Mouse (Mus musculus) embryo, embryonic 10.5 days (tissue): ENCODE data around the gene Myo1d.

Source experiments
- DNase-seq: peaks from one replicate; pipeline ENCODE4 v3.0.0-alpha.2; 2015; ENCODE audit warnings: low spot score

The Myo1d gene

DNA sequence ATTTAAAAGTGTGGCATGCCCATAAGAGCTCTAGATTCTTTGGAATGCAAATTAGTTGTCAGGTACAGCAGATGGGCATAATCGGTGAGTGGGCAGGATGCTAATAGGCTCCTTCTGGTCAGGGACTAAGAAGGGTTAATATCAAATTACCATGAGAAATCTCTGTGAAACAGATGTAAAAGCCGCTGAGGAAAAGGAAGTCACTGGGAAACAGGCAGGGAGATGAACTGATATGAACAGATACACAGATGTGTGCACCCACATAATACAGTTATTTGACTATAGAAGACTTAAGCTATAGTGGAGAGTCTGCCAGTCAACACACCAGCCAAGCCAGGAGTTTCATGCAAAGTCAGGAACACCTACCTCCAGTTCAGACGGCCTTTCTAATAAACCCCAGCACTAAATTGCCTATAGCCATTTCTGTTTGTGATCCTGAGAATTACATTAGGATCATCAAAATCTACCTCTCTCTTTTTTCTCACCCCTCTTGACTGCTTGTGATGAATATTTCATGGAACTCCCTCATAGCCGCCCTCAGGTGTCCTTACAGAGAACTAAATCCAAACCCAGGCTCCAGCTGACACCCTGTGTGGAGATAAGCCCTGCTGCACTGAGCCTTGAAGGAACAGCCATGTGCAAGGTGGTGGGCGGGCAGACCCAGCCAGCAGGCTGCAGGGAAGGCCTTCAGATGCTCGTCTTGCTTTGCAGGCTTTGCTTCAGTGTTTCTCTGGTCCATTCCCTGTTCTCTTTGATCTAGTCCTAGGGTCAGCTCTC lies 164.7 kb downstream of the Myo1d start:
- DNase-seq = no peak

DNA sequence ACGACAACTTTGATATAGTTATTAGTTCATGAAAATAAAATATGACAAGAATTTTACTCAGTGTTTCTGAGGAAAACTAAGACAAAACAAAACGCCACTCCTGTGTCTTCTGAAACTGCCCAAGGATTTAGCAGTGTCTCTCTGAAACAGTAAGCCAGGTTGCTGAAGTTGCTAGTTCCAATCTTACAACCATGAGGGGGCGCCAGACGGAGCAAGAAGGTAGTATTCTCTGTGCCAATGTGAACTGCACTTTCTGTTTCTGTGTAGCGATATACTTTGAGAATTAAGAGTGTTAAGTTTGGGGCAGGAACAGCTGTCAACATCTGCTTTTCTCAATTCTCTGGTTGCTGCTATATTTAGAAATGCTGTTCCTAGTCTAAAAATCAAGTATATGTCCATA lies 165.4 kb downstream of the Myo1d start:
- DNase-seq = peak; percentile 73

DNA sequence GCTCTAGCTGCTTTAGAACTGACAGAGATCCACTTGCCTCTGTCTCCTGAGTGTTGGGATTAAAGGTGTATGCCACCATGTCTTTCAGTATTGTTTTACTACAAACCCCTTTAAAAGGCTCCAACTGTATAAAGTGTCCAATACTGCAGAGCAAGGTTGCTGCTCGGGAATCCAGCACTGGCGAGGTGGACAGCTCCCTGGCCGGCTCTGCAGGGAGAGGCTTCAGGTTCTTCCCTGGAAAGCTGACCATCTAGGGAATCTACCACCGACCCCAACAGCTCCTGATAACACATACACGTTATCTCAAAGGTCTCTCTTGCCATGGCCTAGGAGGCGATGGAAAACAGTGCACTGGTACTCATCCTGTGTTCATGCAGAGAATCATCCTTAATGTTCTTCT lies 166.3 kb downstream of the Myo1d start:
- peak; percentile 72 for DNase-seq

DNA sequence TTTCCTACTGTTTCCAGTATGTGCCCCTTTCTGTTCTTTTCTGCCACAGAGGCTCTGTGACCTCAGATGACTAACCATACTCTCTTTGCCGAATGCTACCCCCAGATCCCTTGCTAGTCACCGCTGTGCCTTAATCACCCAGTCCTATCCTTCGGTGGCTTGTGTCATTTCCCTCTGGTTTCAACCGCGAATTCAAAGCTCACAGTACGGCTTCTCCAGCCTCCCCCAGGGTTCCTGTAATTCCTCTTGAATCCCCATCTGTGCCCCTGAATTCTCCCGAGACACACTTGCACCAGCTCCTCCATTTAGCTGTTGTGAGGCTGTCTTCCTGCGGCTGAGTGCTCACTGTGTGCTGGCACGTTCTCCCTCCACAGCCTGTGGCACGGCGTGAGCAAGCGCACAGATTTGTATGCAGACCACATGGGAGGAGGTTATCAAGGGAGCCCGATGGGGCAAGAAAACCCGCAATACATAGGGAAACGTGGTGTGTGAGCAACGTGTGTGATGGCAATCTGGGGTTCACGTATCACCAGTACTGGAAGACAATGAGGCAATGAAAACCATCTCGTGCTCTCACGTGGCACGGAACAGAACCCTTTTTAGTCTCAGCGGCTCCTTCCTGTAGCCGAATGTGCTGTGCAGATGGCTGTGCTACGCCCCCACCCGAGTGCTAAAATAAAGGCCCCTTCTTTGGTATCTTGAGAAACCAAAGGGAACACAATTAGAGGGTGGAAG lies 177.0 kb downstream of the Myo1d start:
- peak; percentile 68 for DNase-seq

DNA sequence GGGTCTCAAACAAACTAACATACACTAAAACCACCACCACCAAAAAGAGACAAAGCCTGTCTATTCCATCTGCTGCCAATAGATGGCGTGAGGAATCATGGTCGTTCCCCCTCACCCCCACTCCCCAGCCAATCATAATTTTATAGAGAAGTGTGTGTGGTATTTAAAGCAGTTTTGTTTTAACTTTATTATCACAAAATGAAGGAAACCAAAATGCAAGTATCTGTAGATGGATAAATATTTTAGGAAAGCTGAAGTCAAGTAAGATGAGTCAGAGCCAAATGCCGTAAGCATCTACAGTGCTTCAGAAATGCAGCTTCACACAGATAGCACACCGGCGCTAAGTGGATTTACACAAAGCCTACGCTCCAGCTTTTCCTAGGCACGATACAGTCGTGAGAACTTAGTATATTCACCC lies 177.8 kb downstream of the Myo1d start:
- DNase-seq = peak; percentile 77

DNA sequence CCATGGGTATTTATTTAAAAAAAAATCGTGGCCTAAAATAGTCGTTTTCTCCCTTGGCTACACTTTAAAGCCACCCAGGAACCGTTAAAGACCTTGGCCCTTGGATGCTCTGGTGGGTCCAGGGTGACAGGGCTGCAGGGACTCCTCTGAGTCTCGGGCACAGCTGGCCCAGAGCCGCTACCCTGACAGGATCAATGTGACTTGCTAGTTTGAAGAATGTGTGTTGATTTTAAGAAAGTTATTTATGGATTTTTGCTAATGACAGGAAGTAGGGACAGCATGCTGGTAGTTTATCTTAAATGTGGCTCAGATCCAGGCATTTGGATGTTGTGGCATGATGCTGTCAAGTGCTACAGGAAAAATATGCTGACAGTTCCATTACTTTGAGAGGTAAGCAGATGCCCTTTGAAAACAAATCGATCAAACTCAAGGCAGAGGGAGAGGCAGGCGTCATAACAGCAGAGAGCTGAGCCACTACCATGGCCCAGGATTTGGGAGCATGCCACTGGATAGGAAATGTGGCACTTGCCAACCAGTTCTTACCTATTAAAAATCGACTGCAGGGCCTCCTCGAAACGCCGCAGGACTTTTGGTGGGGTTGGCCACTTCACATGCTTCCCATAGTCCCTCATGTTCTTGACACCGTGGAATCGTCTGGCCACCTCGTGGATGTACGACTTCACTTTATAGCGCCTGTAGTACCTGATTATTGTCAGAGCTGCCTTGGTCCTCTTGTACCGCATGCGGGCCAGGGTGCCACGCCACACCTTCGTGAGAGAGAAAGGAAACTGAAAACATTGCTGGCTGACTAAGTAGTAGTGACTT lies 178.6 kb downstream of the Myo1d start:
- DNase-seq = no peak

DNA sequence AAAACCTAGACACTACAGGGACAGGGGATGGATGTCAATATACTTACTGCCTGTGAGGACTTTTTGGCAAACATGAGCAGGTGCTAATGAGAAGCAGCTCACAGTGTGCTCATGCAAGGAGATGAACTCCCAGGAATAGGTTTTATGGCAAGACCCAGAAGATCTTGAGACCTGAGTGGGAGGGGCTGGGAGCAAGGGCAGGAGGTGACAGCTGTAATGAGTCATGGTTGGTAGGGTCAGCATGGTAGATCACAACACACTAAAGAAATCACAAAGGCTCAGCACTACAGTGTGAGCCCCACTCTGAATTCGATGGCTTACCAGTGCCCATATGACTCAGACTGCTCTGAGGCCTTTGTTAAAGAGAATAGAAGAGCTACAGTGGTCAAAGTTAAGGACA lies 184.3 kb downstream of the Myo1d start:
- DNase-seq = no peak

DNA sequence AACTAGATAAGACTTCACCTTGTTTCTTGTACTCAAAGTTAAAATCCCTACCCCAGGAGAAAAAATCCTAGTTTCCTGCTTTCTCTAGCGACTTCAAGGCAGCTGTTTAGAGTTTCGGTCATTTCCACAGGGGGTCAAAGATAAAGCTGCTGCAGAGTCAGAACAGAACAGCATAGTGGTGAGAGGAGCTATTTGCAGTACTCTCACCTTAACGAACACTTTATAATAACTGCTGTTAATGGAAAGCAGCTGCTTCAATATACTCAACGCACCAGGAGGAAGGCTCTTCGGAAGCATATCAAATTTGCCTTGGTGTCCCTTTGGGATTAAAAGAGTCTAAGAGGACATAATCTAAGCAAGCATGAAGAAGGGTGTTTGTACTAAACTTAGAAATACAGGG lies 190.4 kb downstream of the Myo1d start:
- DNase-seq = no peak

DNA sequence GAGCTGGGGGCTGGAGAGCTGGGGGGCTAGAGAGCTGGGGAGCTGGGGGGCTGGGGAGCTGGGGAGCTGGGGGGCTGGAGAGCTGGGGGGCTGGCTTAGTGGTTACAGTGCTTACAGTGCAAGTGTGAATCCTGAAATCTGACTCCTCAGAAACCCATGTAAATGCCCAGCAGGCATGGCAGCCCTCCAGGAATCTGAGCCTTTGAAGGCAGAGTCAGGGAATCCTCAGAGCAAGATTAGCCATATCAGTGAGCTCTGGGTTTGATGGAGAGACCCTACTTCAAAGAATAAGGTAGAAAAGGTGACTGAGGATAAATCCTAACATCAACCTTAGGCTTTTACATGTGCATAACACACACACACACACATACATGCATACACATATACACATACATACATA lies 194.1 kb downstream of the Myo1d start:
- no peak for DNase-seq

DNA sequence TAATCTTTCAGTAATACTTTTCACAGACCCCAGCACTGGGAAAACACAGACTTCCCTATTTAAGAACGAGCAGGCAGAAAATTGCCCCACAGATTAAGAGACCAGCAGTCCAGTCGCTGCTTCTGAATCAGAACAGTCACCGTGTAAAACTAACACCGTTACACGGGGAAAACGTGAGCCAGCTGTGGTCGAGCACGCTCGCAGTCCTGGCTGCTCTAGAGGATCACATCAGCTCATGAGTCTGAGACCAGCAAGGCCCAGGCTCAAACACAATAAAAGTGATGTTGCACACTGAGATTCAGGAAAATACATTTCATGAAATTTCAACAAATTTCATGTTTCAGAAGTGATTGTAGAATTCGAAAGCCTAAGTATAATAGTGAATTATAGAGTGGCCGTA lies 194.6 kb downstream of the Myo1d start:
- no peak for DNase-seq

DNA sequence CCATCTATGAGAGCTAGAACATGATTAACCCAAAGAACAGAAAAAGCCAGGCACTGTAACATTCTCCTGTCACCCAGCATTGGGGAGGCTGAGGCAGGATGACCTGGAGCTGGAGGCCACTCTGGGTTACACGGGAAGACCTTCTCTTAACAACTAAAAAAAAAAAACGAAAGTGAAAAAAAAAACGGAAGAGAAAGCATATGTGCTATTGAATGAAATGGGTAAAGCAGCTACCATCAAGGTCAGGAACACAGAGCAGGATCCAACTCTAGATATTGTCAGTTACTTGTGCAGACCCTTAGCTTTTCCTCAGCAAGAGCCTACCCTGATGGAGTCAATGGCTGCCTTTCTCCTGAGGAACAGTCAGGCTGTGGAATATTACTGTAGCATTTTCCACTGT lies 199.3 kb downstream of the Myo1d start:
- no peak for DNase-seq

DNA sequence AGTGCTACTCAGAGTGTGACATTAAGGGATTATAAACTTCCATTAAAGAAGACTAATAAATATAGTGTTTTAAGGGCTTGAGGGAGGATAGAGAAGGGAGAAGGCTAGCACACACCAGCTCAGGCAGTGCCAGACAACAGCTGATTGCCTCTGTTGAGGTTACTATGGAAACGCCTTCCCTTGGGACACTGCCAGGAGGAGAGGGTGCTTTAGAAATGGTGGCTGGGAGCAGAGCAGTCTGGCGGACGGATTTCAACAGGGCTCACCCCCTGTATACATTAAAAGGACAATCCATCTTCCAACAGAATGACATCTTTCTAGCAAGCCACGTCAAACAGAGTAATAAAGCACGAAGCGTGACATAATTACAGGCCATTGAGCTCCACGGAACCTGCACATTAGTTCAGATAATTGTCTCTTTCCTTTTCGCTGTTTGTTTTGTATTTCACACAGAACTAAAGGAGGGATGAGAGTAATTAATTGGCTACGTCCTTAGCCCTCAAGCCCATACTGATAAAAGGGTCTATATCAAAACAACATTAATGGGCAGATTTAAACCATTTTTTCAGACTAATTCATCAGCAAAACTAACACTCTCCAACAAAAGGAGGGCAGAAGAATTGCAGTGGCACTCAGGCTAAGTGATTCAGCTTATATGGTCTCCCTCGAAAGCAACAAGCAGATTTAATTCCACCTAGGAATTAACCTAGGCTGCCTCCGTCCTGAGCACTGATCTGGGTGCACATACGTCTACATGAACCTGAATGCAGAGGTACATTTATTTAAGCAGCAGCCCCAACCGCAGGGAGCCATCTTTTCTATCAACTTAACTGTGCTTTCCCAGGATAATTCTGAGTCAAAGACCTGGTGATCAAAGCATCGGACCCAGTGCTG lies 201.8 kb downstream of the Myo1d start:
- DNase-seq = peak; percentile 89

DNA sequence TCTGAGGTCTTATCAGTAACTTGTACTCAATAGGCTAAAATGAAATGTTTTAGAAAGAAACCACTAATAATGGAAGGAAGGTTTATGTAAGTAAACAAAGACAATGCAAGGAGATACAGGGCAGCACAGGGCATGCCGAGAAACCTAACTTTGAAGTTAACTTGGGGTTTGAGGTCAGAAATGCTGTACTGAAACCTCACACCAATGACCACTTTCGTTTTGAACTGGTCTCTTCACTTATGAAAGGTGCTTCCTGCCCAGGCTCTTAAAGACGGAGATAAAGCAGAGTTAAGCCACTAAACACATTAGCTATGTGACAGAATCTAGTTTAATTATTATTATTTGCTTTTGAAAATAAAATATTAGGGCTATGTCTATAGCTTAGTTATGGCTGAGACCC lies 204.0 kb downstream of the Myo1d start:
- DNase-seq = no peak

DNA sequence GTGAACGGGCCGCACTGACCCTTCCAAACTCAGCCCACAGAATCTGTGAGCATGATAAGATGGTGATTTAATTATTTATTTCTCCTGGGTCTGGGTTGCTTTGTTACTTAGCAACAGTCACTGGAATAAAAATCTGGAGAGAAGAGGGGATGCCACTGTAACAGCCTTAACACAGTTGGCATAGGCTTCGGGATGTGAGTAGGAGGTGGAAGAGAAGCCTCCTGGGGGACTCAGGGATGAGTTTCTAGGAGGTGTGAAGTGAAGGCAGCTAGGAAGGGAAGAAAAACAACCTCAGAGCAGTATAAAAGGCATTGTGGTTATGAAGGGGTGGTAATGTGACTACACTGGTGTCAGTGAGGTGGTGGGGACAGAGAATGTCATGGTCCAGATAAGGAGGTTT lies 213.5 kb downstream of the Myo1d start:
- no peak for DNase-seq

DNA sequence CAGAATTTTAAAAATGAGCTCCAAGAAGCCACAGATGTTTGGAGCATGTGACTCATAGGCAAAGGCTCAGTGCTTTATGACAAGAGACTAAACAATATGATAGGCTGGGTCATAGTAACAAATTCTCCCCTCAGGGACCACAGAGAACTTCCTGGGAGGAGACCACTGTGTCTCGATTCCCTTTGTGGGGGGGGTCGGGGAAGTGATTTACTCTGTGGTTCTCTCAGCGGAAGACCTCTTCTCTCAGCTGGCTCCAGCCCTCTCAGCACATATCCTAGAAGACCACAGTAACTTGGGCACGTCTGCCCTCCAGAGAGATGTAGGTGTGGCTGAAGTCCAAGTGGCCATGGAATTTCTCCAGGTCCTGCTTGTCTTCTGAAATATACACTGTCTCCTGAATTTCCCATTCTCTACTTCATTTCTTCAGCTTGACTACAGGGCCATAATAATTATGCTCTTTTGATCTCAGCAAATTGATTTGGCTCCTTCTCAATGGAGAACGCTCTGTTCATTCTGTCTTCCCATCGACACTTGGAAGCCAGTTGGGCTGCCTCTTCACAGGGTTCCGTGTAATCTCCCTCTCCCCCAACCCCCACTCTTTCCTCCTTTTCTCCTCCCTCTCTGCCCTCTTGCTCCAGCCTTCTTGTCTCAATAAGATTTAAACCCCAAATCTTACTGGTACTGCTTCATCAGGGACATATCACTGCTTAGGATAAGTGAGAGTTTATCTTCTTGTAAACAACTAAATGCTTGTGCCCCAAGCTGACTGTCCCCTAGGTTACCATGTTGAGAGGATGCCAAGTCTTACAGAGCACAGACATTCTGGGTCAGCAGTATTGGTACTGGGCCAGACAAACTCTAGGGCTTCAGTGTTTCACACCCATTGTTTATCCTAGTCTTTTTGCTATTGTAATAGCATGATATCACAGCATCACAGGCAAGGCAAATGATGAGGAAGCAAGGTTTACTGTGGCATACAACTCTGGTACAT lies 214.6 kb downstream of the Myo1d start:
- no peak for DNase-seq

DNA sequence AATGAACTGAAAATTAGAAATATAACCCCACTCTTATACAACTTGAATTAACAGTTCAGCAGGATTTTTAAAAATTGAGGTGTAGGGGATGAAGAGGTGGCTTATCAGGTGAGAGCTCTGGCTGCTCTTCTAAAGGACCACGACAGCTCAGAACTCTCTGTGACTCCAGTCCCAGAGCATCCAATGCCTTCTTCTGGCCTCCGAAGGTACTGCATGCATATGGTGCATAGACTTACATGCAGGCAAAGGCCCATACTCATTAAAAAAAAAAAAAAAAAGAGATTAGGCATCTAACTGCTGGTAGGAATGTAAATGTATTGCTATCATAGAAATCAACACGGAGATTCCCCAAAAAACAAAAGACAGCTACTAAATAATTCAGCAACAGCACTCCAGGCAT lies 217.3 kb downstream of the Myo1d start:
- peak; percentile 49 for DNase-seq

DNA sequence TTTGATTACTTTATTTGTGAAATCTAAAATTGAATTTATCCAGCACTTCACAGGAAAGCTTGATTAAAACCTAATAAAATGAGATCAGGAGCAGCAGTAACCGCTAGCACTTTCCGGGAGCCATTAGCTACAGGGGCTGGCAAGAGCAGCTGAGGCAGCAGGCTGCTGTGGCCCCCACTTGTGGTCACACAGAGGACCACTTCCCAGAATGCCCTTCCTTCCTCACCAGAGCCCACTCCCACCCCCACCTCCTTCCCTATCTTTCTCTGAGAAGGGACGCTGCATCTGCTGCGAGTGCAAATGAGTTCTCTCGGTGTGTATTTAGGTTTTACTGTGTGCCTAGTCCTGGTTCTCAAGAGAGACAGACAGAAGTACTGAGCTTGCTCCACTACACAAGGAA lies 219.1 kb downstream of the Myo1d start:
- DNase-seq = no peak

DNA sequence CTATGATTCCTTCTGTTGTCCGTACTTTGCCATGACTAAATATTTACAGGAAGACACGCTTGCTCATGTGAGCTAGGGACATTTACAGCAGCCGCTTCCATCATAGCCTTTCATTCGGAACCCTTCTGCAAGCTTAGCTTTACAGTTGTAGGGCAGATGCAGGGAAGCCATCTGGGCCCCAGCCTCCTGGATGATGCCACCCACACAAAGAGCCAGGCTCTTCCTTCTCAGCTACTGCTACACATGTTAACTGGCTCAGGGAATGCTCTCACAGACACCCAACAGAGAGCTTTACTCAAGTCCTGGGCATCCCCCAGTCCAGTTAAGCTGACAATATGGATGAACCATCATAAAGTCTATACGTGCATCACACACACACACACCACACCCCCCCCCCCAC lies 224.4 kb downstream of the Myo1d start:
- no peak for DNase-seq

DNA sequence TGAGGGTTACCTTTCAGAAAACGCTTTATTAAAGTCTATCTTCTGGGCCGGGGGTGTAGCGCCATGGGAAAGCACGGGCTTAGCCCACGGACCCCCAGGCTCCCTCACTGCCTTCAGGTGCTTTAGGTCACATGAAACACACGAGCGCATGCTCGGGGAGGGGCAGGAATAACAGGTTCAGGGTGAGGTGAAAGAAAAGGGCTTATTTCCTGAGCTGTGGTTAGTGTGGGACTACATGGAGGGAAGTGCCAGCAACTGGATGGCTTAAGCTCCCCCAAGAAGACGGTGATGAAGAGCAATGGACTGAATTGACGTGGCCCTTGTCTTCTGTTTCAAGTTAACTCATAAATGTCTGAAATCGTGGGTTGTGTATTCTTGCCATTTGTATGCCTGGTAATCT lies 226.8 kb downstream of the Myo1d start:
- no peak for DNase-seq

DNA sequence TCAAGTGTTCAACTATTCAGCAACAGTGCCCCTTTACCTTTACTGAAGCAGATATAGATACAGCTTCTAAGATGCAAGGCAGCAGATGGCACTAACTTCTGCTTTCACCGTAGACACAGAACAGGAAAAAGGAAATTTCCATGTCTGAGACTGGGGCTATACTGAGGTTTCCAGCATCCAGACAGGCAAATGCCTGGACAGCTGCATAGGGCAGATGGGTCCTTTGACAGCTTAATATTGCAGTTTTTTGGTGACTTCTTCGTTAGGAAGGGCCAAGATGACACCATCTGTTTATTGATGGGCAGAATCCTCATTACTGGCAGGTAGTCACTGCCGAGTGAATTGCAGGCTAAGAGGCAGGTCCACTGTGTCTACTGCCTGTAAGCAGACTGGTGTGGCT lies 228.2 kb downstream of the Myo1d start:
- no peak for DNase-seq

DNA sequence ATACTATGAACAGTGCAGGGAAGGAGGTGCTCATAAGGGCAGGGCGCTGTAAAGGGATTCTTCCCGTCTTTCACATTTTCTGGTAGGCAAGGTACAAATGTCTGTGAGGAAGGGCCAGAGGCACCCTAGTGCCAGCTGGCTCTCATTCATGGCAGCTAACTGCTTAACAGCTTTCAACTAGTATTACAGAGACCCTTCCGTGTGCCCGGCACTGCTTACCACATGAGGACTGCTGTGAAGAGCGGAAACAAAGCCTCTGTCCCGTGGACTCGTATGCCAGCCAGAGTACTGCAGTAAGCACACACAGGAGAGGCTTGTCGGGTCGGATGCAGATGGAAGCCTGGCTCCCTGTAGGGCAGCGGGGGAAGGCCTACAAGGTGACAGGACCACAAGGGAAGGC lies 229.6 kb downstream of the Myo1d start:
- DNase-seq = no peak
